Mouse (Mus musculus): ENCODE data around the gene Plekhs1.
"Not testable (repeated sequence)": the region's sequence is repeated elsewhere in the genome, so short reads cannot be mapped to it uniquely, and the experiment has no call there.

Gene Plekhs1

GRCm38 (mm10) chr19:56519408-56519807 lies 58.0 kb downstream of the Plekhs1 start:
- DNase-seq (ENCODE audit: low spot score in 2 of 2), result not testable (repeated sequence)

- DNase-seq (ENCODE audit: low spot score in 2 of 2), result not testable (repeated sequence)
Measured at GRCm38 (mm10) chr19:56530529-56530928, 69.1 kb downstream of the Plekhs1 start.

- DNase-seq (ENCODE audit: low spot score in 2 of 2), result no peak
Measured at GRCm38 (mm10) chr19:56531251-56531650, 69.8 kb downstream of the Plekhs1 start.

GRCm38 (mm10) chr19:56533291-56534071 lies 72.0 kb downstream of the Plekhs1 start:
- no peak for DNase-seq (ENCODE audit: low spot score in 2 of 2)

- DNase-seq (ENCODE audit: low spot score in 2 of 2), result no peak
Measured at GRCm38 (mm10) chr19:56534337-56534736, 72.9 kb downstream of the Plekhs1 start.

- DNase-seq (ENCODE audit: low spot score in 2 of 2), result no peak
Measured at GRCm38 (mm10) chr19:56535064-56535463, 73.6 kb downstream of the Plekhs1 start.

- no peak for DNase-seq (ENCODE audit: low spot score in 2 of 2)
Measured at GRCm38 (mm10) chr19:56535765-56536164, 74.3 kb downstream of the Plekhs1 start.
